Mouse (Mus musculus) left cerebral cortex, adult 11 months (tissue): Measurements from ENCODE around the gene Tmem243.

ENCODE experiments used
- DNase-seq: peaks from one replicate; pipeline ENCODE4 v3.0.0; 2022; ENCODE audit warnings: low spot score

Tmem243 gene

GRCm38 (mm10) chr5:9173295-9173694 lies 72.8 kb downstream of the Tmem243 start:
- no peak for DNase-seq

- no peak for DNase-seq
Measured at GRCm38 (mm10) chr5:9186467-9186866, 86.0 kb downstream of the Tmem243 start.
